Mouse (Mus musculus) G1E (cell line): Measurements from ENCODE around the gene Map2k5. TPM values are rescaled to one million over a fixed set of nuclear protein-coding genes. Genes with fewer than 3 reads are reported as not detected.
A peak's percentile ranks its signal among the peaks of the same experiment; 100 is the strongest.

Experiments used
- ATAC-seq: 2 replicates; pipeline ENCODE4 v1.8.0; 2016; ENCODE audit warnings: mild to moderate bottlenecking; ENCODE audit not compliant: insufficient number of reproducible peaks, poor library complexity, low FRiP score, severe bottlenecking; ENCODE audit errors: extremely low read depth
- DNase-seq: peaks from one replicate; pipeline ENCODE4 v3.0.0; 2012; ENCODE audit warnings: low spot score
- H3K27me3 ChIP-seq: 2 replicates; pipeline ENCODE4 v1.6.1; 2012; ENCODE audit warnings: mild to moderate bottlenecking, low read length, inconsistent platforms; ENCODE audit not compliant: insufficient read depth
- H3K36me3 ChIP-seq: replicated peaks from 2 replicates; pipeline ENCODE3; 2012; ENCODE audit warnings: mild to moderate bottlenecking, inconsistent platforms
- H3K4me1 ChIP-seq: 2 replicates; pipeline ENCODE4 v1.6.1; 2012; ENCODE audit warnings: low read depth, low read length, inconsistent platforms, mixed read lengths; ENCODE audit not compliant: insufficient read depth
- H3K4me3 ChIP-seq: 2 replicates; pipeline ENCODE4 v1.5.1; 2012; ENCODE audit warnings: low read depth, mild to moderate bottlenecking, inconsistent platforms, low read length, moderate library complexity, mixed read lengths
- H3K9me3 ChIP-seq: replicated peaks from 2 replicates; pipeline ENCODE4 v1.6.1; 2012; ENCODE audit warnings: inconsistent platforms
- CTCF ChIP-seq: IDR thresholded peaks from 2 replicates; pipeline ENCODE4 v1.5.1; 2012; ENCODE audit warnings: low read depth, low read length, inconsistent platforms, mixed read lengths
- GATA1 ChIP-seq: IDR thresholded peaks from 2 replicates; pipeline ENCODE4 v1.6.1; 2012; ENCODE audit warnings: borderline replicate concordance, low read length, inconsistent platforms, mixed read lengths
- GATA2 ChIP-seq: IDR thresholded peaks from 2 replicates; pipeline ENCODE4 v1.6.1; 2012; ENCODE audit warnings: low read depth, low read length, inconsistent platforms, borderline replicate concordance
- POLR2AphosphoS5 ChIP-seq: IDR thresholded peaks from 2 replicates; pipeline ENCODE4 v1.6.1; 2012; ENCODE audit warnings: low read depth, low read length, inconsistent platforms; ENCODE audit not compliant: insufficient replicate concordance
- TAL1 ChIP-seq: conservative IDR thresholded peaks from 2 replicates; pipeline ENCODE4 v1.6.1; 2012; ENCODE audit warnings: low read depth, low read length, inconsistent platforms, mixed read lengths
- polyA plus RNA-seq: library from polyadenylated mRNA; stranded (reverse); fragments of >175 nt; gene quantifications from 2 replicates; pipeline ENCODE4 v1.2.3, GENCODE M21; 2012
- total RNA-seq, 2 experiments: library from RNA; stranded (forward) in 1 of 2; stranded (reverse) in 1 of 2; fragments of 200-1000 nt in 1 of 2; fragments of >200 nt in 1 of 2; fragmentation: Nextera tagmentation in 1 of 2; gene quantifications; 2 replicates each; pipeline ENCODE4 v1.2.3; 2014 to 2017

The Map2k5 gene
- total and polyA plus RNA-seq, 3 experiments, result 18.0 to 32.4 (median 31.8) TPM

- no peaks in the 10 kb centered on the region for H3K27me3 ChIP-seq
- no peaks in the 10 kb centered on the region for H3K4me1 ChIP-seq
- ATAC-seq, result no peak
- no peaks in the 10 kb centered on the region for H3K9me3 ChIP-seq
- no peak overlapping the region for H3K4me3 ChIP-seq
- H3K36me3 ChIP-seq, result peaks cover 77% of the 10 kb centered on the region
- no peak for DNase-seq
- TF ChIP-seq CTCF (no peak), POLR2AphosphoS5 (no peak), TAL1 (no peak), GATA1 (no peak), GATA2 (no peak)
These were observed 120.0 kb downstream of the Map2k5 start for GRCm38 (mm10) chr9:63257739-63258138.

GRCm38 (mm10) chr9:63250841-63251626 is 126.7 kb downstream of the Map2k5 start:
- Histone ChIP-seq H3K27me3 (no peaks in the 10 kb centered on the region), H3K4me3 (no peak overlapping the region), H3K4me1 (peaks cover 11% of the 10 kb centered on the region), H3K9me3 (no peaks in the 10 kb centered on the region), H3K36me3 (peaks cover 83% of the 10 kb centered on the region)
- TF ChIP-seq POLR2AphosphoS5, result no peak
- TF ChIP-seq GATA2, result no peak
- TF ChIP-seq TAL1, result no peak
- no peak for TF ChIP-seq CTCF
- TF ChIP-seq GATA1, result no peak
- ATAC-seq (no peak), DNase-seq (no peak)

DNA sequence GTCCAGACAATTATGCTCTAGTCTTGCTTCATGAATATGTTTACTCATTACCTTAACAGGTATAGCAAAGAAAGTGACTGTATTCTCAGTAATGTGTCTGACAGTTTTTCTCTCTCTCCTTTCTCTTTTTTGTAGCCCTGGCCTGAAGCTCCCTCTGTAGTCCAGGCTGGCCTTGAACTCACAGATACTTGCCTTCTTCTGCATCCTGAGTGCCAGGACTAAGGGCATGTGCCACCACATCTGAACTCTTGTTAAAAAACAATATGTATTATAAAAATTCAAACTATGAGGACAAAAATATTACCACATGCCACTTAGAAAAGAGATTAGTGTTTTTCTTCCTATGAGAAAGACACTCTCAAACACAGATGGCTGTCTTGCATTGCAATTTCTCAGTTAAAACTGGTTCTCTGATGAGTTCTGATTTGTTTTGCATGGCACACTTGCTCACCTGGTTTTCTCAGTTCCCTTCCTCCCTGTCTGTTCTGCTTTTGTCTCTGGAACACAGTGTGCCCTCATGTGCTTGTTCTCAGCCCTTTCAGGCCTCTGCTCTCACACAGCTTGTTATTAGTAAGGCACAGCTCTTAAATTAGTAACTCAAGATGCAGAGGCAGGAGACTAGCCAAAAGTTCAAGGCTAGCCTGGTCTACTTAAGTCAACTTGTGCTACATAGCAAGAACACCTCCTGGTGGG is 129.5 kb downstream of the Map2k5 start:
- H3K4me3 ChIP-seq, result no peak overlapping the region
- H3K36me3 ChIP-seq, result peaks cover 82% of the 10 kb centered on the region
- no peaks in the 10 kb centered on the region for H3K27me3 ChIP-seq
- no peak for TF ChIP-seq GATA2
- TF ChIP-seq CTCF, result no peak
- TF ChIP-seq POLR2AphosphoS5, result no peak
- no peak for TF ChIP-seq GATA1
- no peak for TF ChIP-seq TAL1
- DNase-seq (no peak), ATAC-seq (no peak)
- peaks cover 11% of the 10 kb centered on the region for H3K4me1 ChIP-seq
- H3K9me3 ChIP-seq, result no peaks in the 10 kb centered on the region

- no peak for ATAC-seq
- Histone ChIP-seq H3K4me3 (no peak overlapping the region), H3K4me1 (peaks cover 21% of the 10 kb centered on the region), H3K9me3 (no peaks in the 10 kb centered on the region), H3K27me3 (no peaks in the 10 kb centered on the region), H3K36me3 (peaks cover 72% of the 10 kb centered on the region)
- no peak for TF ChIP-seq GATA2
- no peak for TF ChIP-seq GATA1
- TF ChIP-seq POLR2AphosphoS5, result no peak
- TF ChIP-seq TAL1, result no peak
- no peak for TF ChIP-seq CTCF
- no peak for DNase-seq
These were observed 131.0 kb downstream of the Map2k5 start for GRCm38 (mm10) chr9:63246568-63247169.

DNA sequence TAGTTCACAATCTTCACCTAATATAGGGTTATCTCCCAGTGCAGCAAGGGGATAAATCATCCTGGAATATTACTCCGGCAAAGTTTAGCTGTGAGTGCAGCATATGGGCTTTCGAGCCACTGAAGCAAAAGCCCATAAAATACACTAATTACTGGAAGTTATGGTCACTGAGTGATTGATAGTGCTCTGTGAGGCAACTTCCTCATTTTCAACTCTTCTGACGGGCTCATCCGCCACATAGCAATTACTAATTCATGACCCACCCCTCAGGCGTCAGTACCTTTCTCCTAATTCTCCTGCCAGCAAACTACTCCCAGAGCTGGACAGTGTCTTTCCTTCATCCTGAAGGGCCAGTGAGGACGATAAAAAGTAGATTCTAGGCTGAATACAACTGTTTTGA is 135.7 kb downstream of the Map2k5 start:
- peaks cover 55% of the 10 kb centered on the region for H3K36me3 ChIP-seq
- ATAC-seq (peak; percentile 40), DNase-seq (peak; percentile 46)
- peaks cover 24% of the 10 kb centered on the region for H3K4me1 ChIP-seq
- H3K4me3 ChIP-seq, result no peak overlapping the region
- no peaks in the 10 kb centered on the region for H3K27me3 ChIP-seq
- no peak for TF ChIP-seq GATA2
- TF ChIP-seq POLR2AphosphoS5, result no peak
- no peak for TF ChIP-seq GATA1
- no peak for TF ChIP-seq CTCF
- no peak for TF ChIP-seq TAL1
- H3K9me3 ChIP-seq, result no peaks in the 10 kb centered on the region

- H3K9me3 ChIP-seq, result no peaks in the 10 kb centered on the region
- H3K36me3 ChIP-seq, result peaks cover 55% of the 10 kb centered on the region
- ATAC-seq (no peak), DNase-seq (no peak)
- H3K4me3 ChIP-seq, result no peak overlapping the region
- no peaks in the 10 kb centered on the region for H3K27me3 ChIP-seq
- TF ChIP-seq GATA2 (no peak), CTCF (no peak)
- peaks cover 17% of the 10 kb centered on the region for H3K4me1 ChIP-seq
These were observed 136.5 kb downstream of the Map2k5 start for GRCm38 (mm10) chr9:63241241-63241640.
